Mouse (Mus musculus): ENCODE results near the gene Trim37. TPM values are rescaled to one million over a fixed set of nuclear protein-coding genes. Genes with fewer than 3 reads are reported as not detected.

Gene Trim37
- total RNA-seq (2023), result 12.5 TPM

GRCm38 (mm10) chr11:87126824-87127816 lies at the start of gene Trim37:
Gene Trim37 (plus strand): TSS chr11:87127077.

GRCm38 (mm10) chr11:87086290-87086984 lies 40.4 kb upstream of the Trim37 start, which contains the start of gene Smg8:
Gene Smg8 (minus strand): TSS chr11:87086774.

GRCm38 (mm10) chr11:87108409-87108754 lies 18.5 kb upstream of the Trim37 start, which contains the start of gene Prr11:
Gene Prr11 (minus strand): TSS chr11:87108708.

DNA sequence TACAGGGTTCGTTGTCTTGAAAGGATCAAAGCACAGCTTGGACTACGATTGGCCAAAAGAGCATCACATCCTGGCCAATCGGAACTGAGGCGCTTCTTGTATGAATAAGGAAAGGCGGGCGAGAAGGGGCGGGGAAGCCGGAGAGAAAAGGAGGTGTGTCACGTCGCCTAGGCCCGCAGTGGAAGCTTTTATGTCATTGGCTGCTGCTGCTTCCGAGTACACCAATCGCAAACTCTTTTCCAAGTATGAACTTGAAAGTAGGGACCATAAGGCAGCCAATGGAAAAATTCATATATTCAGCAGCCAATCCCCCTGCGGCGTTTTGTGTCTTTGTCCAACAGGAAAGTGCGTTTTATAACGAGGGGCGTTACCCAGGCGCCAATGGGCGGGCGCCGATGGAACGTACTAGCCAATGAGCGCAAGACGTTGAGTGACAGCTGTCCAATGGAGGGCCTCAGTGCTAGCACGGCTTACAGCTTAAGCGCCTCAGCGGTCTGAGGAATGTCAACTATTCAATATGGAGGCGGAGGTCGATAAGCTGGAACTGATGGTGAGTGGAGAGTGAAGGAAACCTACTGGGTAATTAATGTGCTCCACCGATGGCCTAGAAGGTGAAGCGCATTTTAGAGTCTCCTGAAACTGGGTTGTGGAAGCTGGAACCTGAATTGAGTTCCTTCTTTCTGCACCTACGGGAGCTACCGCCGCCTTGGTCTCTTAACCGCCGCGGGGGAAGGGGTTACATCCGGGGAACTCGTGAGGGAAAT lies 17.9 kb upstream of the Trim37 start, which contains the start of gene Ska2:
Gene Ska2 (plus strand): TSS at position 480 of the 764 bp plus-strand sequence.

Other genes starting within 250 kb of the Trim37 start
- gene Ypel2, start 133.4 kb upstream of the Trim37 start, total RNA-seq (2023), result 1.1 TPM
- gene Gdpd1, start 53.0 kb upstream of the Trim37 start, total RNA-seq (2023), result 0.64 TPM
- gene Smg8, start 40.3 kb upstream of the Trim37 start, total RNA-seq (2023), result 23.4 TPM
- 0.31 TPM for gene Prr11, start 18.4 kb upstream of the Trim37 start, total RNA-seq (2023)
- gene Ska2, start 17.8 kb upstream of the Trim37 start, total RNA-seq (2023), result 5.9 TPM
- 1.4 TPM for gene Ppm1e, start 231.9 kb downstream of the Trim37 start, total RNA-seq (2023)

Data from CD8-positive naive resting alpha-beta T cell, adult 57 days (primary cell).